Mouse (Mus musculus) CH12.LX (cell line): ENCODE data around the gene Rapgef2.

Experiments used
- CHD1 ChIP-seq: IDR thresholded peaks from 2 replicates; pipeline ENCODE4 v1.6.1; 2012; ENCODE audit warnings: low read depth, low read length, improper control_type of control experiment, inconsistent platforms
- CTCF ChIP-seq, 2 experiments: IDR thresholded peaks in 1 of 2; conservative IDR thresholded peaks in 1 of 2; 2 replicates each; pipeline ENCODE4 v1.5.1; 2011 to 2012; ENCODE audit warnings: low read depth in 2 of 2, low read length in 2 of 2, improper control_type of control experiment in 1 of 2, inconsistent platforms in 1 of 2, mild to moderate bottlenecking in 1 of 2, moderate library complexity in 1 of 2
- MAZ ChIP-seq: IDR thresholded peaks from 2 replicates; pipeline ENCODE4 v1.6.1; 2012; ENCODE audit warnings: low read depth, mild to moderate bottlenecking, inconsistent platforms, low read length, improper control_type of control experiment, moderate library complexity
- MEF2A ChIP-seq: IDR thresholded peaks from 2 replicates; pipeline ENCODE4 v1.6.1; 2014; ENCODE audit warnings: low read depth, mild to moderate bottlenecking, inconsistent platforms, low read length, improper control_type of control experiment, borderline replicate concordance

- TF ChIP-seq MEF2A (no peak), CHD1 (no peak), MAZ (no peak), CTCF (conservative IDR thresholded peaks at IDR 0.05 in 1 of 2, IDR thresholded peaks at IDR 0.05 in 1 of 2; ENCODE audit: low read depth in 2 of 2, low read length in 2 of 2) (no peak)
These were observed 147.7 kb downstream of the Rapgef2 start for GRCm38 (mm10) chr3:79138601-79139000.
